Mouse (Mus musculus) mouse trophoblast stem cell (cell line): Measurements from ENCODE around the gene Galnt2.

Source experiments
- in situ Hi-C, 2 experiments: fragments of 300-500 bp; cut with MseI, MboI; formaldehyde crosslinking; loops; 2 replicates in 1 of 2; 3 replicates in 1 of 2; pipeline ENCODE4 v1.15.1; 2025

The Galnt2 gene

GRCm38 (mm10) chr8:124321227-124321840 lies 90.1 kb downstream of the Galnt2 start:
- in situ Hi-C loops: no loop called here

DNA sequence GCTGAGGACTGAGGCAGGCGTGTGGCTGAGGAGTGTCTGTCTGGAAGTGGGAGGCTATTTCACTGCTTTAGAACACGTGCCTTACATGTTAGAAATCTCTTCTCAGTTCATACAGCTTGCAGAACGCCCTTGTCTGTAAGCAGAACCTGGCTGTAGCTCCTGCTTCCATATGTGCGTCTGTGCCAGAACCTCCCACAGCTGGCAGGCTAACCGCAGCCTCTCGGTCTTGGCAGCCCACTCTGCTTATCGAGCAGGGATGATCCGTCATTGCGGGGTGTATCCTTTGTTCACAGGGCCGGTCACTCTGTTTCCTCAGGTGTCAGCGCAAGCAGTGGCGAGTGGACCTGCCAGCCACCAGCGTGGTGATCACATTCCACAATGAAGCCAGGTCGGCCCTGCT lies 92.2 kb downstream of the Galnt2 start:
- in situ Hi-C loops: no loop called here

GRCm38 (mm10) chr8:124328259-124328658 lies 97.1 kb downstream of the Galnt2 start:
- in situ Hi-C loops: no loop called here

DNA sequence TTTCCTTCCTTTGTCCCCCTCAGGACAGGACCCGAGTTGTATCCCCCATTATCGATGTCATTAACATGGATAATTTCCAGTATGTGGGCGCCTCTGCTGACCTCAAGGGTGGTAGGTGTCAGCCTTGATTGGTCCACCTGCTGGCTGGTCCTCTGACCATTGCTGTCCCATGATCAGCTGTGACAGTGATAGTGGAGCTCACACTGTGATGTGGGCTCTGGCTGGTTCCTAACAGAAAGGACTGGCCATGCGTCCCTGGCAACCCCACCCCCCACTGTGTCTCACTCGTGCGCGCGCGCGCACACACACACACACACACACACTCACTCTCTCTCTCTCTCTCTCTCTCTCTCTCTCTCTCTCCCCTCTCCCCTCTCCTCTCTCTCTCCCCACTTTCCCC lies 98.5 kb downstream of the Galnt2 start:
- in situ Hi-C loops: no loop called here

DNA sequence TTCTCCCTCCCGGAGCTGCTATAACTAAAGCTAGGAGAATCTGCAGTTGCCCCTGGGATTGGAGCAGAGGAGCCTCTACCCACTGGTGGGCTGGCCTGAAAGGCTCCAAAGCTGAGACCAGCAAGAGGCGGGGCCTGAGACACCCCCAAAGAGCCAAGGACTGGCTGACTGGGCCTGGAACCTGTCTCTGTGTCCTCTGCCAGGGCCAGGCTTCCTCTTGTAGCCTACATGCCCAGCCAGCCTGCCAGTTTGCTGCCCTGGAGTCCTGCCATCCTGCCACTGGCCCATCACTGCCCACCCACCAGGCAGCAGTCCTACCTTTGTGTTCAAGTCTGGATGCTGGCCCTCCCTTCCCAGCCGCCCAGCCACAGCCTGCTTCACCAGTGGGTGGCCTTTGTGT lies 99.2 kb downstream of the Galnt2 start:
- in situ Hi-C loops: no loop called here

GRCm38 (mm10) chr8:124331094-124331493 lies 99.9 kb downstream of the Galnt2 start:
- in situ Hi-C loops: no loop called here

GRCm38 (mm10) chr8:124331706-124332105 lies 100.5 kb downstream of the Galnt2 start:
- in situ Hi-C loops: no loop called here

GRCm38 (mm10) chr8:124336302-124336701 lies 105.1 kb downstream of the Galnt2 start:
- in situ Hi-C loops: no loop called here

GRCm38 (mm10) chr8:124339742-124340141 lies 108.6 kb downstream of the Galnt2 start:
- in situ Hi-C loops: no loop called here

GRCm38 (mm10) chr8:124340360-124341068 lies 109.3 kb downstream of the Galnt2 start:
- in situ Hi-C loops: no loop called here

DNA sequence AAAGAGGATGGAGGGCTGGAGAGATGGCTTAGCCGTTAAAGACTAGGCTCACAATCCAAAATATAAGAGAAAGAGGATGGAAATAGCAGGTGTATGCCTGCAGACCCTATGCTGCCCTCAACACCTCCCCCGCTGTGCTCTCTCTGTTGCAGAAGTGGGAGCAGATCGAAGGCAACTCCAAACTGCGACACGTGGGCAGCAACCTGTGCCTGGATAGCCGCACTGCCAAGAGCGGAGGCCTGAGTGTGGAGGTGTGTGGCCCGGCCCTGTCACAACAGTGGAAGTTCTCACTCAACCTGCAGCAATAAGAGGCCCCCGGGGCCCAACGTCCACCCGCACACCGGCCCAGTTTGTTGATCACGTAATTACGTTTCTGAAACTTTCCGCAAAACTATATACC lies 112.0 kb downstream of the Galnt2 start:
- in situ Hi-C loops: no loop called here

- in situ Hi-C loops: no loop called here
These were observed 112.8 kb downstream of the Galnt2 start for GRCm38 (mm10) chr8:124343991-124344390.

DNA sequence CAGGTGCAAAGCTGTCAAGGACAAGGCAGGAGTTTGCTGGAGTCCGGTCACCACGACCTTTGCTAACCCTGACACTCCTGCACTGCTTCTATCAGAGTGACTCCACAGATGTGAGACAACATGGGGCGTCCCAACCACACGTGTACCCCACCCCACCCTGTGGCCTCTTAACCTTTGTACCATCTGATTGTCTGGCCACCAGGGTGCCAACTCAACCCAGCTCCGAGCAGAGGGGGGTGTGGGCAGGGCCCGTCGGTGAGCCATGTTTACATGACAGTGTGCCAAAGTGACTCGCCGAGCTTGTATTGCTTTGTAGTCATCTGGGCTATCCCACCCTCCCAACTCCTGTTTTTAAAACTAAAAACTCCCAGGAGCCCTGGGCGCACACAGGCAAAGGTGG lies 113.9 kb downstream of the Galnt2 start:
- in situ Hi-C loops: no loop called here

- in situ Hi-C loops: no loop called here
These were observed 115.8 kb downstream of the Galnt2 start for GRCm38 (mm10) chr8:124346852-124347523.

DNA sequence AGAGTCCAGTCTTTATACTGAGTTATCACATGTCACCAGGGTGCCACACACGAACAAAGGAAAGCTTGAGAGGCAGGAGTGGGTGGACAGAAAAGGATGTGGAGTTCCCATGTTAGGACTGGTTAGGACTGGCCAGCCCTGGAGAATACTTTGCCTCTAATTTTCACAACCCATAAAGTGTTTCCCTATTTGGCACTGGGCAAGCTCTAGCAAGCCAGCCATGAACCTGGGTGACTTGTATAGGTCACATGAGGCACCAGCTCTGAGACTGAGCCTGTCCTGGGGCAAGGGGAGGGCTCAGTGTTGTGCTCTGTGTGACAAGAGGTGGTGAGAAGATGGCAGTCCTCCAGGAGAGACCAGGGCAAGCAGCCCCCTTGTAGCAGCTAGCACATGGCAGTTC lies 116.9 kb downstream of the Galnt2 start:
- in situ Hi-C loops: no loop called here

GRCm38 (mm10) chr8:124349663-124350062 lies 118.5 kb downstream of the Galnt2 start:
- in situ Hi-C loops: loop anchor here (5.0 kb wide), 2 partner anchors 292 to 297 kb away; no protein-coding TSS in a partner anchor

DNA sequence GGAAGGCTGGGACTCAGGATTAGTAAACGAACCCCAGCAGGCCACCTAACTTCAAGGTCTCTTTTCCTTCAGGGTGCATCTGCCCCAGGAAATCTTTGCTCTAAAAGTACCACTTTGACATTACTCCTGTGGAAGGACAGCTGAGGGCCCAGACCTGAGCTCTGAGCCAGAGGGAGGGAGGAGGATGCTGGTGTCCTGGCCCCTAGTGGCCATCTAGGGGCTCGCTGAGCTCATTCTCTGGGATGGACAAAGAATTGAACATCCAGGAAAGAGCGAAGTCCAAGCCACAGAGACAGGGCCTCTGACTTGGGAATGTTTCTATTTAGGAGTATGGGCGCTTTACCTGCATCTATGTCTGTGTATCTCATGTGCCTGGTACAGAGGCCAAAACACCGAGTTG lies 120.4 kb downstream of the Galnt2 start:
- in situ Hi-C loops: loop anchor here (5.0 kb wide), 2 partner anchors 294 to 299 kb away; no protein-coding TSS in a partner anchor

- in situ Hi-C loops: no loop called here
These were observed 129.7 kb downstream of the Galnt2 start for GRCm38 (mm10) chr8:124360911-124361310.

- in situ Hi-C loops: no loop called here
These were observed 130.7 kb downstream of the Galnt2 start for GRCm38 (mm10) chr8:124361773-124362427.

DNA sequence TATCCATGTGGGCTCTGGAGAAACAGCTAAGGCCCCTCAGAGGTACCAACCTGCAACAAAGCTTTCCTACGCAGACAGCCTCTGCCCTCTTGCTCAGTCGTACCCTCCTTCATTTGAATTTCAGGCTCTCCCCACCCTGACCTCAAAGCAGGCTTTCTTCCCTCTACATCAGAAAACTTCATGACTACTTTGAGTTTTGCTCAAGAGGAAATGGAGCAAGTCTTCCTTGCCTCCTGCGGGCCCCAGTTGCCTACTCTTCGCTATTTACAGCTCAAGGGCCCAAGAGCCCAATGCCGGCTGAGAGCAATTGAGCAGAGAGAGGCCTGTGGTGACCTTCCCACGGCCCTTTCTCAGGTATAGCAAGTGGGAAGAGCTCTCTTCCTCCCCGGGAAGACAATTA lies 131.4 kb downstream of the Galnt2 start:
- in situ Hi-C loops: no loop called here

DNA sequence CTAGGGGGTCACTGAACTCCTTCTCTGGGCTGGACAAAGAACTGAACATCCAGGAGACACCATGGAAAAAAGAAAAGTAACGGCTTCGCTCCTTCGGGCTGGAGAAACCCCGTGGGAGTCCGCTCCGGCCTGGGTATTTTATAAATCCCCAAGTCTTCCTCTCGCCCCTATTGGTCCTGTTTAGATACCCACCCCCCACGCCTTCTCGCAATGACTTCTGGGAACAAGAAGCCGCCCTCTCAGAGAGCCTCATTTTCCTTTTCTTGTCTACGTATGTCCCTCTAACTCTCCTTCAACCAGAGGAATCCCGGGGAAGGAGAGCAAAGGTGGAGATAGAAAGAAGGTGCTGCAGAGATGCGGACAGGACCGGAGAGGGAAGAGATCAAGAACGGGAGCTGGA lies 132.1 kb downstream of the Galnt2 start:
- in situ Hi-C loops: no loop called here

DNA sequence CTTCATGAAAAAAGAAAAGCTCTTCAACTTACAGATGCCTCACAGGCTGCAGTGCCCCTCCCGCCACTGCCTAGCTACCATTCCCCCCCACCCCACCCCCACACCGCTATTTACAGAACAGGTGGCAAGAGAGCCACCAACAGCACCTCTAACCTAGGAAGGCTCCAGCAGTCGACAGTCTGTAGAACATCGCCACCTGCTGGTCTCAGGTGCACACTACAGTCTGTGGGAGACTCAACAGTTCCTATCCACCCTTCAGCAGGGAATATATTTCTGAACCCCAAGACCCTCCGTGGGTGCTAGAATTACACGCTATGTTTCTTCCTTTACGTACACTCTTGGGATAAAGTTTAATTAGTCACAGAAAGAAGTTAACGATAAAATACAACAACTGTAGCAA lies 137.0 kb downstream of the Galnt2 start:
- in situ Hi-C loops: no loop called here
